14 mouse cellular contexts compared by ENCODE assay signal in genomic region chr1:182068136-182068535, GRCm38 (mm10). TPM values are rescaled to one million over a fixed set of nuclear protein-coding genes. Genes with fewer than 3 reads are reported as not detected.
"Had no signal": no experiment of that assay in that cellular context is flagged by ENCODE, and none has a peak within 500 bp of the region (broad histone marks: within the 10 kb centered on the region; RNA-seq: fewer than 3 reads in every experiment).

No protein-coding gene starts in this region.

- DNase-seq: kidney, postnatal 10 days; kidney, postnatal 4 days; left cerebral cortex, postnatal 4 days; lung, embryonic 14.5 days; lung, postnatal 10 days; midbrain, embryonic 14.5 days; retina, postnatal 1 day; right cerebral cortex, postnatal 4 days; thymus, postnatal 4 days had no signal

- H3K4me3 ChIP-seq: layer of hippocampus, adult 2 months; liver, embryonic 12.5 days; midbrain, embryonic 10.5 days; neural tube, embryonic 12.5 days had no signal

- H3K4me1 ChIP-seq: liver, embryonic 12.5 days; midbrain, embryonic 10.5 days; neural tube, embryonic 12.5 days had no signal

- H3K27ac ChIP-seq: layer of hippocampus, adult 2 months; liver, embryonic 12.5 days; midbrain, embryonic 10.5 days; neural tube, embryonic 12.5 days had no signal

RNA-seq across cellular contexts. Expression of gene Enah, which starts 48.3 kb away (rescaled TPM):
- total RNA-seq: monocyte, adult 5-6 weeks had no signal
